Mouse (Mus musculus) layer of hippocampus, postnatal 25 days (tissue): ENCODE measurements around the gene Ankrd65. TPM values are rescaled to one million over a fixed set of nuclear protein-coding genes. Genes with fewer than 3 reads are reported as not detected.
"Not testable (repeated sequence)": the region's sequence is repeated elsewhere in the genome, so short reads cannot be mapped to it uniquely, and the experiment has no call there.

Source experiments
- DNase-seq, 2 experiments: peaks; one replicate each; pipeline ENCODE4 v3.0.0; 2022; ENCODE audit warnings: mixed read lengths in 2 of 2, low spot score in 1 of 2; ENCODE audit errors: extremely low spot score in 1 of 2
- total RNA-seq, 2 experiments: library from RNA; stranded (reverse); gene quantifications; 2 replicates each; pipeline ENCODE4 v1.2.3; 2021

The Ankrd65 gene
- total RNA-seq, 2 experiments from 2014 or later: not detected

DNA sequence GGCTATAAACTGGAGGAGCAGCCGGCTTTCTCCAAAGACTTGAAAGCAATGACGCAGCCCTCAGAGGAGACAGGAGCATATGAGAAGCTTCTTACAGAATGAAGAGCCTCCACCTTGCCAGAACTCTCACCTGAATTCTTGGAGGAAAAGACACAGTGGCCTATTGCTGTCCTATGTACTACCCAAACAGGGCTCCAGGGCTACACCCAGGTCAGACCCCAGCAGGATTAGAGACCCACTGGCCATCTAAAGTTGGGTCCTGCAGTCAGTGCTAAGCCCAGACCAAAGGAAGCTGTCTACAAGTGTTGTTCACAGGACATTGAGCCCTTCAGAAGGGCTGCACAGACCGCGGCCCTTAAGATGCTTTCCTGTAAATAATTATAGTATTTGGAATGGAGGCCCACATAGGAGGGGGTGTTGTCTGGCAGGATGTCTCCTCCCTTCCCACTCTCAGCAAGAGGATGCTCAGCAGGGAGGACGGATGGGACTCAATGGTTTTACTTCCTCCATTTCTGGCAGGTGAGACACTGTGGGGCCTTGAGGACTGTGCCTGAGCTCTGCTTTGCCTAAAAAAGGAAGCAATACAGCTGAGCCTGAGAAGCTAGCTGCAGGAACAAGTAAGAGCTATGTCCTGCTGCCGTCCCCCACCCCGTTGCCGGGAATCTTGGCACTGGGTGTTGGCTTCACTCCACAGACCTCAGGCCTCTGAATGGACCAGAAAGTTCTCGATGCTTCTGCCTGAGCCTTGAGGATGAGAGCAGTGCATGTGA, 15.1 kb upstream of the Ankrd65 start:
- DNase-seq: peak in 1 of 2 experiments; percentile 36

DNA sequence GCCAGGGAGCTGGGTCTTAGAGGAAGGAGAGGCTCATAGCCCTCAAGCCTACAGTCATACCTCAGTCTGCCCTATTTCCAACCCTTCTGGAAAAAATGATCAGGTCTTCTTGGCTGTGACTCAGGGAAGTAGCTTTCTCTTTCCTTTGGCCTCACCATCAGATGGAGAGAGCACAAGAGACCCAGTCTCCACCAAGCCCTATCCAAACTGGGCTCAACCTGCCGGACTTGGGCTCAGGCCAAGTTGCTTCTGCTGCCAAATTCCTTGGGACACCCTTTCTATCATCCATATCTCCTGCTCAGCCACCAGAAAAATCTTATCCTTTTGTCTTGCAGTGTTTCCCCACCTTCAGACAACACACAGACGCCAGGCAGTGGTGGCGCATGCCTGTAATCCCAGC, 14.4 kb upstream of the Ankrd65 start:
- DNase-seq: no peak

DNA sequence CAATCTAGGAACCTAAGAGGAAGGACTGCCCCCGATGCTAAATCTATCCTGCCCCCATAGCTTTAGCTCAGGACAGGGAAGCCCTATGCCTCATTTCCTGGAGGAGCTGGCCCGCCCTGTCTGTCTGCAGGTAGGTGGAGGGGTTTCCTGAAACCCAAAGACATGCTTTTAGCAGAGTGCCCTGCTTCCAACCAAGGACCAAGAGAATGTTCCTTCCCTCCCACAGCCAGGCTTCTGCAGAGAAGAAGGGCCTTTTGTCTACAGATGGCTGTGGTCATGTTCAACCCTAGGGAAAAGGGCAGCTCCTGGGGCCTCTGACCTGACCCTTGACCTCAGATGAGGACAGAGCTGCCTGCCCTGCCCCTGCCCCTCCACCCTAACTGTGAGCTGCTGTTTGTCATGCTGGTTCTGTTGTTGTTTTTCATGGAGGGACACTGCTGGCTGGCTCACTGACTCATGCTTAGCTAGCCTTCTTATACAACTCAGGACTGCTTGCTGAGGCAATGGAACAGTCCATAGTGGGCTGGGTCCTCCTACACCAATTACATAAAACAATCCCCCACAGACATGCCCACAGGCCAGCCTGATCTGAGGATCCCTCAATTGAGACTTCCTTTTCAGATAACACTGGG, 13.4 kb upstream of the Ankrd65 start:
- DNase-seq: no peak

DNA sequence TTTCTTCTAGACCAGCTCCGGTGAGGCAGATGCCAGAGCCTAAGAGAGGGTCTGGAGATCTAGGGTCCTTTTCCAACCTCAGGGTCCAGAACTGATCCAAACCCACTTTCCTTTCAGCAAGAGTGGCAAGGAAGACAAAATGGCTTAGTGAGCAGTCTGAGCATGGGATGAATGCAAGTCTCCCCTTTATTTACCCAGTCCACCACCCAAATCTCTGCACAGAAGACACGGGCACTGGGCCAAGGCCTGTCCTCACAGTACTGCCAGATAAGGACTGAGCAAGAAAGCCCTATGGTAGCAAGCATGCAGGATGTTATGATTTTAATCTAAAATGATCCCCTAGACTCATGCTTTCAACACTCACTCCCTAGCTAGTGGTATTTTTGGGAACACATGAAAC, 12.4 kb upstream of the Ankrd65 start:
- DNase-seq: no peak

DNA sequence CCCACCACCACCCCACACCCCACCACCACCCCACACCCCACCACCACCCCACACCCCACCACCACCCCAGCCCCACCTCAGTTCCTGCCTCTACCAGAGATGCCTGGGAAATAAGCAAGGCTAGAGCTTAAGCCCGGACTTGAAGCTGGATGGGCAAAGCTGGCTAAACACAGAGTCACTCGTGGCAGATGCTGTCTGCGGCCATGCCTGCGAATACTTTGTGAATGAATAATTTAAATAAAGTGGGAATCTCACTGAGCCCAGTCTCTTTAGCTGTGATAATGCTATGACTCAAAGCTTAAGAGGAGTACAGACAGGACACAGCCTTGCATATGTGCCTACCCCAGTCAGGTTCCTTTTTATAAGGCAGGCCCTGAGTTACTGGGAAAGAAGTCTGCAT, 10.7 kb upstream of the Ankrd65 start:
- no peak for DNase-seq

DNA sequence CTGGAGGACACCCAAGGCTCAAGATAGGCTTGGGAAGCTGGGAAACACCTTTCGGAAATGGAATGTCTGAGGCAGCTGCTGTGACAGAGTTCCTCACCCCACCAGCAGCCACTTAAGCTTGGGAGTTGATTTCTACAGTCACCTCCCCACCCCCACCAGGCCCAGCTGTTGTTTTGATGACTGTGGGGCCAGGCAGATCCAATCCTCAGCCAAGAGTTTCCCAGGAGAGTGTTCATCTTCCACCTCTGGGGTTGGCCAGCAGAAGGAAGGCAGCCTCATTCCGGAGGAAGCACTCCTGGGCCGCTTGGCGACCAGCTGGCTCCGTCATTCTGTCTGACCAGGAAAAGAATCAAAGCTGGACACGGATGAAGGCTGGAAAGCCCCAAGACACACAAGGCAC, 9.3 kb upstream of the Ankrd65 start:
- no peak for DNase-seq

DNA sequence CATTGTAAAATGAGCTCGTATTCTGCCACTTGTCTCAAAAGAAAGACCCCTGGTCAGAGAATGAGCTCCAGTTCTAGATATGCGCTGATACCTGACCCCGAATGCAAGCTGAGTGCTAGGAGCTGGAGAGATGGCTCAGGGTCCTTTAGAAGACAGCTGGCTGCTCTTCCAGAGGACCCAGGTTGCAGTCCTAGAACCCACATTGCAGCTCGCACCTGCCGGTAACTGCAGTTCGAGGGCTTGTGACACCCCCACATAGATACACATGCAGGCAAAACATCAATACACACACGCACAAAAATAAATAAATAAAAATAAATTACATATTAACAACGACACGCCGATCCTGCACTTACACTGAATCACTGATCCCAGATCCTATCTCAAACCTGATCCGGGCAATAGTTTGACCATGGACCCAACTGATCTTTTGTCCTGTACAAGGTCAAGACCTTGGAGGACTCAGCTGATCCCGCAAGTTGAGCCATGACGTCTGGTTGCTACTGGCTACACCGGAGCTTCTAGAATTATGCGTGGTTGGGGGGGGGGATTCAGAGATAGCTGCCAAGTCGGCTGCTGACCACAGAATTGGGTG, 6.7 kb upstream of the Ankrd65 start:
- DNase-seq: no peak

DNA sequence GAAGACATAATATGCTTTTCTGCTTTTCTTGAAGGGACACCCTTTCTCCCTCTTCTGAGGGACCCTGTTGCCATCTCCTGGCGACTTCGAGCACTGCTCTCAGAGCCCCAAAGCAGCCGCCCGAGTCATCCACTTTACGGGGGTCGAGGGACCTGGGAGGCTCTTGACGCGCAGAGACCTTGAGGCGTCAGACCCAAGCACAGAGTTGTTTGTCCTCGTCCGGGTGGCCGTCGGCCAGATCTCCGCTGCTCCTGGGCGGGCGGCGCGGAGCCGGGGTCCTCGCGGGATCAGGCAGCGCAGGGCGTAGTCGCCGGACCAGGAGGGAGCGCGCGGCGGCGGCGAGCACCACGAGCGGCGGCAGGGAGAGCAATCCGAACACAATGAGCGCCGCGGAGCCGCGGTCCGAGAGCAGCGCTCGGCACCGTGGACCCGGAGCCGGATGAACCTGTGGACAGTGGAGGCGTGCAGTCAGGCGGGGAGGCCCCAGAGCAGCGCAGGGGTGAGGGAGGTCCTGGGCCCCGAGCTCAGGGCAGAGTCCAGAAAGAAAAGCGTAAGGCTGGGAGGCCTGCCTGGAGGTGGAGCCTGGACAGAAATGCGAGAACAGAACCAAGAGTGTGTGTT, 6.0 kb upstream of the Ankrd65 start:
- DNase-seq: peak; percentile 65 to 78

DNA sequence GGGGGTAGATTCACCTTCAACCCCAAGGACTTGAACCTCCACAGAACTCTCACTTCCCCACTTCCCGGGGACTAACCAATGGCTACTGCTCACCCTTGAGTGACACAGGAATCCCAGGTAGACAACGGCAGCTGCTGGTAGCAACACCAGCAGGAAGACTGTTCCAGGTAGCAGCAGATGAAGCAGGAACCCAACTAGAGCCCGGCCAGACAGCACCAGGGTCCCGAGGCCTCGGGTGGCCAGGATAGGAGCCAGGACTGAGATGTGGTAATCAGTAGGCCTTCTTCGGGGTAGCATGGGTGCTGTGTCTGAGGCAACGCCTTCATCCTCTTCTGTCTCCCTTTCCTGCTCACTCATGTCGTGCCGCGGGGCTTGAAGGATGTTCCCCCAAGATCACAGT, 5.0 kb upstream of the Ankrd65 start:
- no peak for DNase-seq

DNA sequence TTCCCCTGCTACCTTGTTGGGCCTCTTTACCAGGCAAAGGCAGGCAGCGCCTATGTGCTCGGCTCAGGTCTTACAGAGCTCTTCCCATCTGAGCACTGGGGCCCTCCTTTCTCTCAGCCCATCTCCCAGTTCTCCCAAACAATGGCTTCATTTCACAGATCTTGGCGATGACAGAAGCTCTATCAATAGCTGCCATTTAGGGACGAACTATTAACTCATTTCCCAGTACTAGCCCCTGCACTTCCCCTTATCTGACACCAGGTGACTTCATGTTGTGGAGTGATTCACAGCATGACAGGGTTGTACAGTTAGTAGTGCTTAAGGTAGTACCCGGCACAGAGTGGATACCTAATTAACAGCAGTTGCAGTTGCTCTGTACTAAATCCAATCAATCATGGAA, 4.4 kb upstream of the Ankrd65 start, which contains the start of gene Tmem88b:
Gene Tmem88b (minus strand): TSS at position 56 of the 400 bp plus-strand sequence.
- no peak for DNase-seq

DNA sequence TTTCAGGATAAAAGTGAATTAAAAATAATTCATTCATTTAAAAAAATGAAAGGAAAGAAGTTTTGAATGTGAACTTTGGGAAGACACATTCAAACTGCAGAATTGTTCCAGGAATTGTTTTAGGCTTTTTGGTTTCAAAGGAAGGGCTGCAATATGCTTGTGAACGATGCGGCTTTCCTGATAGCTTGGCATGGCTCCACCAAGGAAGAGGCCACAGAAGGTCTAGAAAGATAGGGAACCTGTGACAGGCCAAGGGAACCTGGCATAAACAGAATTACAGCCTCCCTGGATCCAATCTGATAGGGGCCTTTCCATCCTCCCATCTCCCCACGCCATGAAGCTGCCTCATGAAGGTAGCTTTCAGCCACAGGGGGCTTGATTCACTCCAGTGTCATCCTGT, 1.9 kb upstream of the Ankrd65 start:
- DNase-seq: no peak

DNA sequence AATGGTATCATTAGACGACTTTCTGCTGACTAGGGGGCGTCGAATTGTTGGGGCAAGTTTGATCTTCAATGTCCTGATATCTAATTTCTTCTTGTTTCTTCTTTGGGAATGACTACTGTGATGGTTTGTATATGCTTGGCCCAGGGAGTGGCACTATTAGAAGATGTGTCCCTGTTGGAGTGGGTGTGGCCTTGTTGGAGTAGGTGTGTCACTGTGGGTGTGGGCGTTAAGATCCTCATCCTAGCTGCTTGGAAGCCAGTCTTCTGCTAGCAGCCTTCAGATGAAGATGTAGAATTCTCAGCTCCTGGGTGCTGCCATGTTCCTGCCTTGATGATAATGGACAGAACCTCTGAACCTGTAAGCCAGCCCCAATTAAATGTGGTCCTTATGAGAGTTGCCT, 1.4 kb upstream of the Ankrd65 start:
- not testable (repeated sequence) for DNase-seq

DNA sequence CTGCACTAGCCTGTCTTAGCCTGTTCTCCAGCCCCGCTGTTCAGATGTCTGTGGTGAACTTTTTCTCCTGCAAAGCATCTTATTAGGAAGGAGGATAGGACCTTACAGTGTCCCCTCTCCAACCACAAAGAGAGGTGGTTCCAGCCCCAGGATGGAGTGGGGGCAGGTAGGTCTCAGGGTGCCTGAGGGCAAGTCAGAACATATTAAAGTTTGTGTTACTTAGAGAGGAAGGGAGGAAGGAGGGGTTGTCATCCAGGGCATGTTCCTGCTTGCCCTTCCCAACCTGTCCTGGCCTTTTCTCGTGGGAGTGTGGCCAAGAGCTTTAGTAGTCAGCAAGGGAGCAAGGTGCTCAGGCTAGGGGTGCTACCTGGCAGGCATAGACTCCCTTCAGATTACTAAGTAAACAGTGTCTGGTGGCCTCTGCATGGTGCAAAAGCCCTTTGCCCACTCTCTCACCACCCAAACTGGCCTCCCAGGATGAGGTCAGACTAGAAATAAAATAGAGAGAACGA, 467 bp downstream of the Ankrd65 start:
- DNase-seq: no peak

DNA sequence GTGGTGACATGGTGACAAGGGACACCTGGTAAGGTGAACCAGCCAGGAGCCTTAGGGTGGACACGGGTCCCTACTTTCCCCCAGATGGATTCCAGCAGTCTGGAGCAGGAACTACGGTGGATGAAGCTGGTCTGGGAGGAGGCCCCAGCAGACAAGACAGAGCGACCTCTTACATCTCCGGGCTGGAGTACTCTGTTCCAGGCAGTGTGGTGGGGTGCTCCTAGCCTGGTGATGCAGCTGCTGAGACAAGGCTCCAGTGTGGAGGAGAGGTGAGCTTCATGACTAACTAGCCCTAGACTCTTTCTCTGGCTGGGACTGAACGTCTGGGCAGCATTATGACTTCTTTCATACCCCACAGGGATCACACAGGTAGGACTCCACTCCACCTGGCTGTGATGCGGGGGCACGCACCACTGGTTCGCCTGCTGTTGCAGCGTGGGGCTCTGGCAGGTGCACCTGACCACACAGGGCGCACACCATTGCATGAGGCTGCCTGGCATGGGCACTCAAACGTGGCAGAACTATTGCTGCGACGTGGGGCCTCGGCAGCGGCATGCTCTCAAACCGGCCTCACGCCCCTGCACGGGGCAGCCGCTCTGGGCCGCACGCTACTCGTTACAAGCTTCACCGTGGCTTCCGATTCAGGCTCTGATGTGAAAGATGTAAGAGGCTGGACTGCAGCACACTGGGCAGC, 1.1 kb downstream of the Ankrd65 start:
- no peak for DNase-seq

DNA sequence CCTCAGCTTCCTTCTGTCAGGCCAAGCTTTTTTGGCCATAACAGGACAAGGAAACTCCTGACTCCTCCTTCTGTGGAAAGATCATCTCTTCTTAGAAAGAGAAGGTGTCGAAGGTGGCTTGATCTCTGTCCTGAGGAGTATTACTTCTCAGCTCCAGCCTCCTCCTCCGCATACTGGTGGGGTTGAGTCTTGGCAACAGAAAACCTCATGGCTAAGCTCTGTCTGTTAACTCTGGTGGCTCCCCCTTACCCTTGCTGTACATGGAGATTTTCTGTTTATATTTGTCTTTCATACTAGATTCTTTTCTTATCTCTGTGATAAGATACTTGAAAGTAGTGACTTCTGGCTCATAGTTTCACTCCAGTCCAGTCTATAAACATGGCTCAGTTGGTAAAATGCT, 3.5 kb downstream of the Ankrd65 start:
- no peak for DNase-seq

DNA sequence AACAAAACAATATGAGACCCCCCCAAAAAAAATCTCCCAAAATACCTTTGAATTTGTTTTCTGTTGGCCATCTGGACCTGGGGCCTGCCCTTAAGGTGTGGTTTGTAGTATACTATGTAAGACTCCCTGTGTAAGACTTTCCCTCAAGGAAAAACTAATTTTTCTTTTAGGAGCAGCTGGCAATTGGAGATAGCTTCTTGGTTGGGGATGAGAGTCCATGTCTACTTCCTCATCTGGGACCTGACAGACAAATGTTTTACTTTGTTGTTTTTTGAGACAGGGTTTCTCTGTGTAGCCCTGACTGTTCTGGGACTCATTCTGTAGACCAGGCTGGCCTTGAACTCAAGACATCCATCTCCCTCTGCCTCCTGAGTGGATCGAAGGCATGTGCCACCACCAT, 11.8 kb downstream of the Ankrd65 start:
- DNase-seq: no peak

DNA sequence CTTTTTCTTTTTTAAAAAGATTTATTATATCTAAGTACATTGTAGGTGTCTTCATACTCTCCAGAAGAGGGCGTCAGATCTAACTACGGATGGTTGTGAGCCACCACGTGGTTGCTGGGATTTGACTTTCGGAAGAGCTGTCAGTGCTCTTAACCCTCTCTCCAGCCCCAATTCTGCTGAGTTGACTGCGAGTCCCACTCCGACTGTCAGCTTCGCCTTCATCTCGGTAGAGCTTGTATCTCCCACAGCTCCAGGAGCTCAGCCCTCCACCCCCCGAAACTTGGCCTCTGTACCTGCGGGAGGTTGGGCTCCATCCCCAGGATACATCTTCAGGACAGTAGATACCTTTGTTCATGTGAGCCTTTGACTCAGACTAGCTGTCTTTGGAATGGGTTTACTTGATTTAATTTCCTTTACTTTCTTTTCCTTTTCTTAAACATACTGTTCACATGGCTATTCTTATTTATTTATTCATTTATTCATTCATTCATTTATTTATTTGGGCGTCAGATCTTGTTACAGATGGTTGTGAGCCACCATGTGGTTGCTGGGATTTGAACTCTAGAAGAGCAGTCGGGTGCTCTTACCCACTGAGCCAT, 12.6 kb downstream of the Ankrd65 start, which contains the start of gene Mrpl20:
Gene Mrpl20 (plus strand): TSS at position 138 of the 599 bp plus-strand sequence.
- DNase-seq: no peak

DNA sequence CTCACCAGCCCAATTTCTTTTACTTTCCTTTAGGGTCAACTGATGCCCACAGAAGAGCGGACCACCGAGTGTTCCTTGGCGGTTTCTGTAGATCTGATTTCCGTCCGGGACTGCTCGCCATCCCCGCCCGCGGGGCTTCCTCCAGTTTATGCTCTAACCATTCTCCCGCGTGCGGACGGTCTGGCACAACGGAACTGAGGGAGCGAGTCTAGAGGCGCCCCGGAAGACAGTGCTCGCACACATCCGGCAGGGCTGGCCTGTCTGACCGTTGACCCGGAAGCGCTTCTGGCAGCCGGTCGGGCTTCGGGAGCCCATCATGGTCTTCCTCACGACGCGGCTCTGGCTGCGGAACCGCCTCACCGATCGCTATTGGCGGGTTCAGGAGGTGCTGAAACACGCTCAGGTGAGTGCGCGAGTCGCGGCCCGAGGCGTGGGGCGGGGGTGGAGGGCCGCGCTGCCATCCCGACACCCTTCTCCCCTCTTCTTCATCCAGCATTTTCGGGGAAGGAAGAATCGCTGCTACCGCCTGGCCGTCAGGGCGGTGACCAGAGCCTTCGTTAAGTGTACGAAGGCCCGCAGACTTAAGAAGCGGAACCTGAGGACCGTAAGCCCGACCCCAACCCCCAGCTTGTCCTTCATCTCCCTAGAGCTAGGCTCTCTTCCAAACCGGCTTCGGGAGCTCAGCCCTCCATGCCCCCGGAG, 13.3 kb downstream of the Ankrd65 start:
- peak; percentile 97 to 99 for DNase-seq

DNA sequence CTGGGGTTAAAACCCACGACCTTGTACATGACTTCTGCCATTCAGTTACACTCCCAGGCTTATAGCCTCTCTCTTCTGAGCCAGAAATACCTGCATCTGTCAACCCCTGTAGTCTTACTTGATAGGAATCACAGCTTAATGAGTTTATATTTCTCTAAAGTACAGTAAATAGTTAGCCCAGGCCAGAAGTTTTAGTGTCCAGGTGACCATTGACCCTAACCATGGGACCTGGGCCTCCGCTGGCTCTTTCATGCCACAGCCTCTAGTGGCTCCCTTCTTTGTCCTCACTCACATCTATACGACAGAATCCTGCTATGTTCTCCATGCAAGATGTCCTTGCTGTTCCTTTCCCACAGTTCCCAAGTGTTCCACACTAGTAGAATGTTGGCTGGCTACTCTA, 17.6 kb downstream of the Ankrd65 start:
- DNase-seq: no peak
